Mouse (Mus musculus) frontal cortex, postnatal 25 days (tissue): ENCODE data around the gene Ern1.
"Not testable (repeated sequence)": the region's sequence is repeated elsewhere in the genome, so short reads cannot be mapped to it uniquely, and the experiment has no call there.

Experiments used
- DNase-seq, 2 experiments: peaks; one replicate each; pipeline ENCODE4 v3.0.0; 2022; ENCODE audit warnings: low spot score in 2 of 2

Gene Ern1

DNA sequence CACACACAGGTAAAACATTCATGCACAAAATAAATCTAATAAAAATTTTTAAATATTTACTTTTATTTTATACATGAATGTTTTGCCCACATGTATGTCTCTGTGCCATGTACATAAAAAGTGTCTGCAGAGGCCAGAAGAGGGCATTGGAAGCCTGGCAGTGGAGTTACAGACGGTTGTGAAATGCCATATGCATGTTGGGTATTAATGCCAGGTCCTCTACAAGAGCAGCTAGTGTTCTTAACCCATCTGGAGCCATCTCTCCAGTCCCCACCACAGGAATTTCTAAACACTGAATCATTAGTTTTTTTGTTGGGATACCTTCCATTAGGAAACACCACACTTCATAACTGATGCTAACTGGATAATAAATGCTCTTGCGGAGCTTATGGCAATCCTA is 50.1 kb downstream of the Ern1 start:
- DNase-seq = no peak

DNA sequence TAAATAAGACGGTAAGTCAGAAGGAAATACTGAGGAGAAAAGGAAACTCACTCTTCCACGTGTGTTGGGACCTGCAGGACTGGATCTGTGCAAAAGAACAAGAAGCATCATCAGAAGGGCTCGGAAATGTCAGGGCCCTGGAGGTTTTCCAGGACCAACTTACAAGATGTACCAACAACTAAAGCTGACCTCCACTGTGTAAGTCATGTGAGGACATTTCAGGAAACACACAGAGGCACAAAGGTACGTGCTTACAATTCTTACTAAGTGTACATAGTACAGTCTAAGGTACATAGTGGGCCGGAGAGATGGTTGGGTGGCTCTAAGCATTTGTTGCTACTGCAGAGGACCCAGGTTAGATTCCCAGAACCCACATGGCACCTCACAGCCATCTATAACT is 50.6 kb downstream of the Ern1 start:
- no peak for DNase-seq

DNA sequence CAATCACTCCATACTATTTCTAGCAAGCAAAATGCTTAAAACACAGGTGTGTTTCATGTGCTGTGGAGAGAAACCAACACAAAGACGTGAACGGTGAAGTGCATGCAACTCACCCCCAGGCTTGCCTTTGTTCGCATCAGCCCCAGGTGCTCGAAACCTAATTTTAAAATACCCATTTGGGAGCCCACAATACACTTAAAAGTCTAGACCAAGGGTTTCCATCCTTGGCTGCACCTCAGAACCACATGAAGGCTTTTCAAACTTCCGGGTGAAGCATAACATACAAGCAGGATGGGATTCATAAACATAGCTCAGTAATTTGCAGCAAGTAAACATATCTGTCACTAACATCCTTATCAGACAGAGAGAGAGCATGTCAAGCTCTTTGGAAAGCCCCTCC is 57.3 kb downstream of the Ern1 start:
- DNase-seq = no peak

- DNase-seq = no peak
Observed at GRCm38 (mm10) chr11:106429689-106430088, 58.0 kb downstream of the Ern1 start.

- no peak for DNase-seq
Observed at GRCm38 (mm10) chr11:106428556-106428955, 59.1 kb downstream of the Ern1 start.

DNA sequence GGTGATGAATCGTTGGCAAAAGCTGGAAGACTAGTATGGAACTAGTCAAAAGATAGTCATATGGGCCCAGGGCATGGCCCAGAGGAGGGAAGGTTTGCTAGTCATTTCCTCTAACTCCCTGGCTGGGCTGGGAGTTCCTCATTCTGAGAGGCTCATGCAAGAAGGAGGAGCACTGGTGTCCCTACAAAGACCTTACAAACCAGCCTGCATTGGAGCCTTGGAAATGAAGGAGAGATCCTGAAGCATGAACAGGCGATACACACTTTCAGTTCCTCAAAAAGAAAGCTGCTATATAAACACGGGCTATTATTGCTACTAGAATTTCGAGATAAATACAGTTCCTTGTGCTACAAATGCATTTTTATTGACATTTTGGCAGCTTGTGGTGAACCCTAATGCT is 59.5 kb downstream of the Ern1 start:
- DNase-seq = no peak

- DNase-seq = no peak
Observed at GRCm38 (mm10) chr11:106426447-106426846, 61.2 kb downstream of the Ern1 start.

DNA sequence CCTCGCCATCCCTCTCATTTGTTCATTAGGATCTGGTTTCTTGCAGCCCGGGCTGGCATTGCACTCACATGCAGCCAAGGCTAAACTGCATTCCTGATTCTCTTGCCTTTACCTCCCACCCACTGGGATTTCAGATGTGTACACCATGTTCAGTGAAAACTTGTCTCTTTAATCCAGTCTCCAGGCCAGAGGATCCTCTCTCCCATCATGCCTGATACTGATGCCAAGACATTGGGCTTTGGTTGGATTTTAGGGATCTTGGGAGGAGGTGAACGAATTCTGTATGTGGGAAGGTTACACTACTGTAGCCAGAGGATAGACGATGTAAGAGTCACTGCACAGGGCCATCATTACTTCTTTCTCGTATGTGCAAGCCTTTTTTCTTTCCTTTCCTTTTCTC is 62.5 kb downstream of the Ern1 start:
- no peak for DNase-seq

GRCm38 (mm10) chr11:106419262-106420102 is 68.2 kb downstream of the Ern1 start:
- DNase-seq = no peak

DNA sequence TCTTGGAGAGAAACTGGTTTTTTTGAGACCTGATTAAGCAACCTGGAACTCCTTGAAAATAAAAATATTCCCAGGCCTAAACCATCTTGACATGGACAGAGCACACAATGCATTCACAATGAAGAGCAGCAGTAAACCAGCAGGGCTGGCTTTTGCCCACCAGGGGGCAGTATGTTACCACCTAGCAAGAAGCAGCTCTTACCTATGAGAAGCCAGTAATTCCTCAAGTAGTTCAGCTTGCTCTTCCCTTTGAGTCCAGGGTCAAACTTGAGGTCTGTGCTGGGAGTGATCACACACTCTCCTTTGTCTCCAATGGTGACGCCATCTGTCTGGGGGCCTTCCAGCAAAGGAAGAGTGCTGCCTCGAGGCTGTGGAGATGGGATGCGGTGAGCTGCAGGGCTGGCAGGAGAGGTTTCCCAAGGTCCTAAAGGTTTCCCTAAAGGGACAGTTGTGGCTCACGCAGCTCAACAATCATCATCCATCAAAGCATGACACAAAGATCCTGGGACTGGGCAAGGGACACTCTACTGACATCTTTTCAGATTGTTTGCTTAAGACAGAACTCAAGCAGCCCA is 68.9 kb downstream of the Ern1 start:
- peak; percentile 71 to 73 for DNase-seq

- no peak for DNase-seq
Observed at GRCm38 (mm10) chr11:106417860-106418259, 69.8 kb downstream of the Ern1 start.

- no peak for DNase-seq
Observed at GRCm38 (mm10) chr11:106416331-106416730, 71.3 kb downstream of the Ern1 start.

DNA sequence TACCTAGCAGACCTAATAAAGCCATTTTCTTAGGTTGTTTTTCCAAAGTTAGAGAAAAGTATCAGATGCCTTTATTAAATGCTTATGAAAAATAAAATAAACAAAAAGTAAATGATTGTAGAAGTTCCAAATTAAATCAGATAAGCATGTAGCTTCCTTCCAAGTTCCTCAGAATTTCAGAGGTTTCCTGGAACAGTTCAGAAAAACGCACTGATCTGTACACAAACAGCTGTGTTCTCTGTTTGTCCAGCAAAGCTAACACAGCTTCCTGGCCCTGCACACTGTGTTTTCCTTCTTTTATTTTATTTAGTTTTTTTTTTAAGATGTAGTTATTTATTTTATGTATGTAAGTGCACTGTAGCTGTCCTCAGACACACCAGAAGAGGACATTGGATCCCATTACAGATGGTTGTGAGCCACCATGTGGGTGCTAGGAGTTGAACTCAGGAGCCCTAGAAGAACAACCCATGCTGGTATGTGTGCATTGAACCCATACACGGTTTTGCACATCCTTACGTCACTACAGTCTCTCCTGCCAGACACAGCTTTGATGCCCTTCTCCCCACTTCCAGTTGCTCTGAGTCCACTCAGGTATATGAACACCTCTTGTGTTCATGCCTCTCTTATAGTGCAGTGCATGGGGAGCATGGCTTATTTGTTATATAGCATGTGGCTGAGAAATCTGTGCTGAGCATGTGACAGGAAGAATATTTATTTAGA is 74.9 kb downstream of the Ern1 start:
- DNase-seq = no peak

DNA sequence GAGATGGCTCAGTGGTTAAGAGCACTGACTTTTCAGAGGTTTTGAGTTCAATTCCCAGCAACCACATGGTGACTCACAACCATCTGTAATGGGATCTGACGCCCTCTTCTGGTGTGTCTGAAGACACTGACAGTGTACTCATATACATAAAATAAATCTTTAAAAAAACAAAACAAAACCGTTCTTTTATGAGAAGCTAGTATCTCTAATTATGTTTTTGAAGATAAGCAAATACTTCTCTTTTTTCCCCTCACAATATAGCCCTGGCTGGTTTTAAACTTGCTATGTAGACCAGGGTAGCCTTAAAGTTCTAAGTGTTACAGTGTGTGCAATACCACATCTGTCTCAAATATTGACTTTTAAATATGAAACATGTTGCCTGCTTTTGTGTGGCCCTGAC is 76.5 kb downstream of the Ern1 start:
- no peak for DNase-seq

DNA sequence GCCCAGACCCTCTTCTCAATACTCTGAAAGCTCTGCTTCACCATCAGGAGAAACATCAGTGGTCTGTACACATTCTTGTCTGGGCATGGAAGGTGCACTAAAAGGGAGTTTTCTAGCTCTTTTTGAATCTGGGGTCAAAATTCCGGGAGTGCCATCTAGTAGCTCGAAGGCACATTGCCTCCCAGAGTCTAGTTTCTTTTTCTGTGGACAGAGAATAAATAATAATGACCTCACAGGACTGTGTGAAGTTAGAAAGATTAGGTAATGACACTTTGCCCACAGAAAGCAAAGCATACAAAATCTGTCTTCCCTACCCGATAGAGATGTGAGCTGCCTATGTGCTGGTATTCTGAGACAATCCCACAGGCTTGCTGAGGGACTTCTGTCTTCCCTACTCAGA is 77.1 kb downstream of the Ern1 start:
- DNase-seq = no peak

DNA sequence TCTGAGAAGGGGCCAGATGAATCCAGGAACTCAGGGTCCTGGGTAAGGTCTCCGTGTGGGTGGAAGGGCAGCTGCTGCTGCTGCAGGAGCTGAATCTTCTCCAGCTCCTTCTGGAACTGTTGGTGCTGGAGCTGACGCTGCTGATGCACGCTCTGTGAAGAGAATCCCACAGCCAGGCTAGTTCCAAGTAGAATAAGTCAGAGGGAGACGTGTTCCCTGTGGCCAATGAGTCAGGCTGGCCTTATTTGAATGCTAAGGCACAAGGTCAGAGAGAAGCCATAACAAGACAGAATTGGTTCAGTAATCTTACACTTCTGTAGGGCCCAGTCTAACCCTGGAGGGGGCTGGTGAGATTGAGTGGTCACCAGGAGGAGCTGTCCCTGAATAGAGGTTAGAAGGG is 77.6 kb downstream of the Ern1 start:
- DNase-seq = no peak

- DNase-seq = no peak
Observed at GRCm38 (mm10) chr11:106398481-106398880, 89.2 kb downstream of the Ern1 start.

DNA sequence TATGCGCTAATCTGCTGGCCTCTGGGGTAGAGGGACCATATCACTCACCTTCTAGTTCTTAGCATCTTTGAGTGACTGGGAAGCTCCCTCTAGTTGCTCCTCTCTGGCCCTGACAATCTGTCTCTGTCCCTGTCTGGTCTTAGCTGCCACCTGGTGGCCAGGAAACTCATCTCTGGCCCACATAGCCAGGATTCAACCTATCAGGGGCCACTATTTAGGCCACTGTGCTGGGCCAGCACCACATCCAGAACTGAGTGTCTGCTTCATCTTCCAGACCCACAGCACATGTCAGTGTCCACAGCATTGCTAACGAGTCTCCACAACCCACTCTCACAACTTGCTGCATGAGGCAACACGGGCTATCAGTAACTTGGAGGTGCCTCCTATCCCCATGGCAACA is 90.0 kb downstream of the Ern1 start:
- no peak for DNase-seq

DNA sequence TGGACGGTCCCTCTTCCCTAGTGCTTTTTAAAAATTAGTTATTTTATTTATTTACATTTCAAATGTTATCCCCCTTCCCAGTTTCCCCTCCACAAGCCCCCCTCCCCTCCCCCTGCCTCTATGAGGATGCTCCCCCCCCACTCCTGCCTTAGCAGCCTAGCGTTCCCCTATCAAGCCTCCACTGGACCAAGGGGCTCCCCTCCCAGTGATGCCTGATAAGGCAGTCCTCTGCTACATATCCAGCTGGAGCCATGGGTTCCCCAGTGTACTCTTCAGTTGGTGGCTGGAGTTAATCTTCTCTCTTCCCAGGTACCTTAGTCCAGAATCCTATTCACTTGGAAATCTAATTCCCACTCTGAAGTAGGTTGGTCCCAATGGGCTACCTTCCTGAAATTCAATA is 93.6 kb downstream of the Ern1 start:
- not testable (repeated sequence) for DNase-seq

DNA sequence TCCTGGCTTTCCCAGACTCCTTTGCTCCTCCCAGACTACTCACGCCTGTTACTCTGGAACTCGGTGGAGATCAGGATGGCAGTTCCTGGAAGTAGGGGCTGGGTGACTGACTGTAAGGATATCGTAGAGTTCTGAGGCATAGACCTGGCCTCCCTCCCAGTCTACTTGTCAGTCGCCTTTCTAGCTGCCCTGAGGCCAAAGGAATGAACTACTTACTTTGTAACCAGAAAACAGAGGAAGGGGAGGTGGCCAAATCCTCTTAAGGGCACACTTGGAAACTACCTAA is 94.4 kb downstream of the Ern1 start:
- no peak for DNase-seq

DNA sequence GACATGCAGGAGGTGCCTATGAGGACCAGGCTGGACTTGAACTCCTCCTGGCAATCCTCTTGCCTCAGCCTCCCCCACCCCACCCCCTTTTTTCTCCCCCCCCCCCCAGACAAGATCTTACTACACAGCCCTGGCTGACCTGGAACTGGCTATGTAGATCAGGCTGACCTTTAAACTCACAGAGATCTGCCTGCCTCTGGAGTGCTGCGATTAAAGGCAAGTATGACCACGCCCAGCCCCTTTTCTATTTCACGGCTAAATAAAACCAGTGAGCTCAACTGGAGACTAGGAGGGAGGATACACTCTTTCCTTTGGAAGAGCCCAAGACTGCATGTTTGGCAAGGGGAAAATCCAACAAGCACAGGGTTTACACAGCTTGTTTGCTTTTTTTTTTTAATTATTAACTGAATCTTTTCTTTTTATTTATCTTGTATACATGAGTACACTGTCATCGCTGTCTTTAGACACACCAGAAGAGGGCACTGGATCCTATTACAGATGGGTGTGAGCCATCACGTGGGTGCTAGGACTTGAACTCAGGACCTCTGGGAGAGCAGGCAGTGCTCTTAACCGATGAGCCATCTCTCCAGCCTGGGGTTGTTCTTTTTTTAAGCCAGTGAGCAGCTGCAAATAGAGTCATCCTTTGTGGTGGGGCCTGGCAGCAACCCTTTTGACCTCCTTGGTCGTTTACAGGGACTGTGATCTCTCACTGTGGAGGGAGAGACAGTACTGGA is 94.9 kb downstream of the Ern1 start:
- DNase-seq = no peak

DNA sequence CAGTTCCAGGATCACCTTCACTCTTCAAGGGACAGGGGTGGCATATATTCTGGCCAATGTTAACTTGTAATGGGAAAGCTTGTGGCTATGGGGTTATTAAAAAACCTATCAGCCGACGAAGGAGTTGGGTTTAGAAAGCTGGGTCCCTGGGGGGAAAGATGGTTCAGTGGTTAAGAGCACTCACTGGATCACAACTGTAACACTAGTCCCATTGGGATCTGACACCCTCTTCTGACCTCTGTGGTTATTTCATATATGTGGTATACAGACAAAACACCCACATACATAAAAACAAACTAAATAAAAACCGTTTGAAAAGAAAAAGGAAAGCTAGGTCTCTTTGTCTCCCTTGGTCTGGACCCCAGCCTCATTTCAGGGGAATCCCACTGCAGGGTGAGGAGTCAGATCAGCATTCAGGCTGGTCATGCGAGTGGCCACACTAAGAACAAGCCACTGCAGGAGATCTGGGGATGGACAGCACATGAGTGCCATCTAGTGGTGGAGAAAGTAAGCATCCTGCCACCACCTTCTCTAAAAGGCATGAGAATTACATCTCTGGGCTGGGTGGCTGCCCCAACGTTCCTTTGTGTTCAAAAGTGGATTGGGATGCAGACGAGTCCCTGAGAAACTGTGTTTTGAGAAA is 96.0 kb downstream of the Ern1 start:
- DNase-seq = peak; percentile 33 to 43
